Mouse (Mus musculus) skeletal muscle tissue, postnatal 0 days (tissue): ENCODE data around the gene Hbb-y. TPM values are rescaled to one million over a fixed set of nuclear protein-coding genes. Genes with fewer than 3 reads are reported as not detected.

ENCODE experiments used
- polyA plus RNA-seq: library from polyadenylated mRNA; unstranded; fragments of >200 nt; fragmentation: Nextera tagmentation; extraction: Ambion mirVana; gene quantifications from 2 replicates; pipeline ENCODE4 v1.2.1, GENCODE M21; 2015

The Hbb-y gene
- polyA plus RNA-seq: not detected in 2 replicates

GRCm38 (mm10) chr7:103853090-103853489 lies at the start of gene Hbb-y:
Gene Hbb-y (minus strand): TSS chr7:103853216.

GRCm38 (mm10) chr7:103894385-103894784 lies 41.4 kb upstream of the Hbb-y start, which contains the start of gene Olfr64:
Gene Olfr64 (minus strand): TSS chr7:103894485.

GRCm38 (mm10) chr7:103886152-103886551 lies 33.1 kb upstream of the Hbb-y start, which contains the start of gene Olfr66:
Gene Olfr66 (minus strand): TSS chr7:103886252.

GRCm38 (mm10) chr7:103843034-103843433 lies 10.0 kb downstream of the Hbb-y start, which contains the start of gene Hbb-bh1:
Gene Hbb-bh1 (minus strand): TSS chr7:103843164.

GRCm38 (mm10) chr7:103840268-103840667 lies 12.7 kb downstream of the Hbb-y start, which contains the start of gene Hbb-bh2:
Gene Hbb-bh2 (minus strand): TSS chr7:103840520.

GRCm38 (mm10) chr7:103827808-103828207 lies 25.2 kb downstream of the Hbb-y start, which contains the start of gene Hbb-bs:
Gene Hbb-bs (minus strand): TSS chr7:103828096.

GRCm38 (mm10) chr7:103813766-103814165 lies 39.2 kb downstream of the Hbb-y start, which contains the start of gene Hbb-bt:
Gene Hbb-bt (minus strand): TSS chr7:103813996.

Other genes starting within 250 kb of the Hbb-y start
- gene Olfr620, start 240.7 kb downstream of the Hbb-y start, polyA plus RNA-seq: not detected in 2 replicates
- gene Olfr622, start 210.5 kb downstream of the Hbb-y start, polyA plus RNA-seq: not detected in 2 replicates
- gene Olfr623, start 189.5 kb downstream of the Hbb-y start, polyA plus RNA-seq: not detected in 2 replicates
- gene Olfr624, start 182.0 kb downstream of the Hbb-y start, polyA plus RNA-seq: 0.03 and 0.06 TPM in 2 replicates
- not detected in 2 replicates for gene Olfr625-ps1, start 170.5 kb downstream of the Hbb-y start, polyA plus RNA-seq
- not detected in 2 replicates for gene Olfr243, start 138.5 kb downstream of the Hbb-y start, polyA plus RNA-seq
- not detected in 2 replicates for gene Olfr628, start 122.8 kb downstream of the Hbb-y start, polyA plus RNA-seq
- gene Olfr629, start 108.3 kb downstream of the Hbb-y start, polyA plus RNA-seq: not detected in 2 replicates
- not detected in 2 replicates for gene Olfr630, start 95.9 kb downstream of the Hbb-y start, polyA plus RNA-seq
- not detected in 2 replicates for gene Olfr69, start 81.6 kb downstream of the Hbb-y start, polyA plus RNA-seq
- not detected in 2 replicates for gene Olfr68, start 73.5 kb downstream of the Hbb-y start, polyA plus RNA-seq
- not detected in 2 replicates for gene Olfr67, start 61.4 kb downstream of the Hbb-y start, polyA plus RNA-seq
- 421 and 497 TPM in 2 replicates for gene Hbb-bt, start 39.2 kb downstream of the Hbb-y start, polyA plus RNA-seq
- gene Hbb-bs, start 25.1 kb downstream of the Hbb-y start, polyA plus RNA-seq: 1,956 and 2,204 TPM in 2 replicates
- gene Hbb-bh2, start 12.7 kb downstream of the Hbb-y start, polyA plus RNA-seq: not detected in 2 replicates
- gene Hbb-bh1, start 10.1 kb downstream of the Hbb-y start, polyA plus RNA-seq: not detected in 2 replicates
- not detected in 2 replicates for gene Olfr66, start 33.0 kb upstream of the Hbb-y start, polyA plus RNA-seq
- gene Olfr64, start 41.3 kb upstream of the Hbb-y start, polyA plus RNA-seq: not detected in 2 replicates
- gene Olfr65, start 50.3 kb upstream of the Hbb-y start, polyA plus RNA-seq: not detected in 2 replicates
- not detected in 2 replicates for gene Olfr631, start 75.6 kb upstream of the Hbb-y start, polyA plus RNA-seq
- not detected in 2 replicates for gene Olfr632, start 81.1 kb upstream of the Hbb-y start, polyA plus RNA-seq
- gene Olfr633, start 91.2 kb upstream of the Hbb-y start, polyA plus RNA-seq: not detected in 2 replicates
- not detected in 2 replicates for gene Olfr635, start 117.9 kb upstream of the Hbb-y start, polyA plus RNA-seq
- gene Olfr638, start 145.5 kb upstream of the Hbb-y start, polyA plus RNA-seq: not detected in 2 replicates
- not detected in 2 replicates for gene Olfr639, start 164.1 kb upstream of the Hbb-y start, polyA plus RNA-seq
- gene Olfr640, start 172.4 kb upstream of the Hbb-y start, polyA plus RNA-seq: not detected in 2 replicates
- not detected in 2 replicates for gene Olfr641, start 182.2 kb upstream of the Hbb-y start, polyA plus RNA-seq
- gene Olfr642, start 199.4 kb upstream of the Hbb-y start, polyA plus RNA-seq: not detected in 2 replicates
- not detected in 2 replicates for gene 4930516K23Rik, start 208.2 kb upstream of the Hbb-y start, polyA plus RNA-seq
- gene Olfr644, start 218.7 kb upstream of the Hbb-y start, polyA plus RNA-seq: not detected in 2 replicates
- gene Olfr645, start 232.2 kb upstream of the Hbb-y start, polyA plus RNA-seq: not detected in 2 replicates